Mouse (Mus musculus) megakaryocyte-erythroid progenitor cell, adult 5-6 weeks (primary cell): Measurements from ENCODE around the gene Ppfibp1. TPM values are rescaled to one million over a fixed set of nuclear protein-coding genes. Genes with fewer than 3 reads are reported as not detected.
A peak's percentile ranks its signal among the peaks of the same experiment; 100 is the strongest.

ENCODE experiments used
- ATAC-seq: replicated peaks from 2 replicates; pipeline ENCODE4 v1.8.0; 2016; ENCODE audit warnings: mild to moderate bottlenecking, inconsistent platforms; ENCODE audit not compliant: severe bottlenecking, poor library complexity, low FRiP score, low TSS enrichment
- total RNA-seq, 2 experiments: library from RNA; stranded (forward) in 1 of 2; stranded (reverse) in 1 of 2; fragments of 200-1000, 215-1000 nt in 1 of 2; fragments of >200 nt in 1 of 2; fragmentation: Nextera tagmentation in 1 of 2; gene quantifications; 2 replicates each; pipeline ENCODE4 v1.2.3; 2014 to 2017

Gene Ppfibp1
- total RNA-seq, 2 experiments from 2014 or later = 1.2 to 6.1 TPM

DNA sequence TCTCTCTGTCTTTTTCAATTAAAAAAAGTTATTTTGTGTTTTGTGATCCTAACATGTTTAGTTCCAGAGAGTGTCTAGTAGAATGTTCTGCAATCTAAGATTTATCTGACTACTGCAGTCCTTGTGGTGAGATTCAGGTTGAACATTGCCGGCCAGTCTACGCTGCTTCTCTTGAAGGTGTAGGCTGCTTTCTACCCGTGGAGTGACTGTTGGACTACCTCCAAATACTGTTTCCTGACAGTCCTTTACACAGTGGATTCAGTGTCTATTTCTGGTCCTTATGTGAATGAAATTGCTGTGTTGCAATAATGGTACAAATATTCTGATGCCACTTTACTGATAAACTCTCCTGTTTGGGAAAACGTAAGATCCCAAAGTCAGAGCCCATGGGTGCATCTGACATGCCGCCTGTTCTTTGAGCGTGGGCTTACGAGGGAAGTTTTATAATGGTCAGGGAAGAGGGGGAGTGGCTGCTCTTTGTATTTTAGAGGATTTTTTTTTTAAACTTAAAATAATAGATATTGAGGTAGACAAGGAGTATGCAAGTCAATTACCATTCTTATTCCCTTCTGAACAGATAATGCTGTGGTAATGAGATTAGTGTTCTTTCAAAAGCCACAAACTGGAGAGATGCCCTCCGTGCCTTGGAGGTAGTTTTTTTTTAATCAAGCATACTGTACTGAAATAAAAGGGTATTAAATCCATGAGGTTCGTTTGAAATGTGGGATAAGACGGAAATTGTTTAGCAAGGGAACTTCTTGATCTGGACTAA lies 61.6 kb downstream of the Ppfibp1 start:
- ATAC-seq = peak; percentile 45; the same call in 1 of the 2 replicates

GRCm38 (mm10) chr6:146950454-146950832 lies 62.2 kb downstream of the Ppfibp1 start:
- ATAC-seq = no peak

- no peak for ATAC-seq
Observed at GRCm38 (mm10) chr6:146954258-146954657, 66.0 kb downstream of the Ppfibp1 start, which contains the start of gene 1700034J05Rik. 1700034J05Rik (minus strand) TSS chr6:146954422.

GRCm38 (mm10) chr6:146955475-146955874 lies 67.2 kb downstream of the Ppfibp1 start:
- ATAC-seq = peak; percentile 42

DNA sequence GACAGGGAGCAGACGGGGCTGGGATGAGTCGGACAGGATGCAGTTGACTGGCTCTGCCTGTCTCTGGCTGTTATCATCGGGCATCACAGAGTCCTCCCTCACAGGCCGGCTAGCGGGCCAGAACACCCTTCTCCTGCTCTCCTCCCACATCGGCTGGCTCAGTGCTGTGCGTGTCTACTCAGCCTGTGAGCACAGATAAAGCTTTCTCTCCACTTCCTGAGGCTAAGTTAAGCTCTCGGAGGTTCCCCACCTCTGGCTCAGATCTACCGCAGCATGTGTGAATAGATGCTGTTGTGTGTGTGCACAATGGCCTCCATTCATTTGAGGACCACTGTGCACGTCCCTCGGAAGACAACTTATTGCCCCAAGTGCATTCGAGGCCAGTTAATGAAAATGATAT lies 67.6 kb downstream of the Ppfibp1 start:
- peak; percentile 99 for ATAC-seq

DNA sequence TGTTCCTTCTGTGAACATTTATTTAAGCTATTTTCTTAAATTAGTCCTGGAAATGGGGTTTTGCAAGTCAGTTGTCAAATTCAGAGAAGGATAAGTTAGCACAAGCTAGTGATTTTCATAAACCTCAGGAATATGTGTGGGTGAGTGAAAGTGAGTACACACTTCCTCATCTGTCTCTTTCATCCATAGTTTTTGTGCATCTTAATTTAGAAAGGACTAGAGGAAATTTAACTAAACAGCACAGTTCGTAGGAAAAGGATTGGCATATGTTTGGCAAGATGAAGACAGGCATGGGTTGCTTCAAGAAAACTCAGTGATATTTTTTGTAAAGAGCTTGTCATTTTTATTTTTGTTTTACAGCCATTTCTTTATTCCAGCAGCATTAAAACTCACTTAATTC lies 68.7 kb downstream of the Ppfibp1 start:
- ATAC-seq = no peak

GRCm38 (mm10) chr6:146958694-146959093 lies 70.4 kb downstream of the Ppfibp1 start:
- ATAC-seq = no peak

DNA sequence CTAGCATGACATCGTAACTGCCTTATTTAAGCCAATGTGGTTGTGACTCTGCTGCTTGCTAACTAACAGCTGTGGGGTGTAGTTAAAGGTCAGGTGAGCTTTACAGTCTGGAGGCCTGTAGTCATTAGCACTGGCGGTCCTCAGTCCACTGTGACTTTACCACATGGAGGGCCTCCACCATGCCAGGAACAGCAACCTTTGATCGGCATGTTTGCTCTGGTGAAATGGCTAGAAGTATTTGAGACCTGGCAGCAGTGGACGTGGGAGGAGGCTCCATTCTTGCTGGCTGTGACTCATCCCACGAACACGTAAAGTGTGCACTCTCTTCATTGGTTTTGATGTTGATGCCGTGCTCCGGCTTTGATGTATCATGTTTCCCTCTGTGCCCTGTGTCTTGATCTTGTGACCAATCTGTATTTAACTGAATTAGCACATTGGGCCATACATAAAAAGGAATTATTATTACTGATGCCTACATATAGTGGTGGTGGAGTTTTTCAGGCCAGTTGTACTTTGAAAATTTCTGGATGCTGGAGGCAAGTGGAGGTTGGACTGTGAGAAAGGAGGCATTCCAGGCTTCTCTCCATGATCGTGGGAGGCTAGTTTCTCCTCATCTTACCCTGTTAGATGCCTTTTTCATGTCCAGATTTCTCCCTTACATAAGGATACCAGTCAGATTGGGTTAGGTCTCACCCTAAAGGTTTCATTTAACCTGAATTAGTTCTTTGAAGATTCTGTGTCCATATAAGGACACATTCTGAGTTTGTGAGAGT lies 71.8 kb downstream of the Ppfibp1 start:
- ATAC-seq = no peak

- no peak for ATAC-seq
Observed at GRCm38 (mm10) chr6:146960956-146961355, 72.7 kb downstream of the Ppfibp1 start.

- peak; percentile 80 for ATAC-seq
Observed at GRCm38 (mm10) chr6:146961832-146962481, 73.7 kb downstream of the Ppfibp1 start.

DNA sequence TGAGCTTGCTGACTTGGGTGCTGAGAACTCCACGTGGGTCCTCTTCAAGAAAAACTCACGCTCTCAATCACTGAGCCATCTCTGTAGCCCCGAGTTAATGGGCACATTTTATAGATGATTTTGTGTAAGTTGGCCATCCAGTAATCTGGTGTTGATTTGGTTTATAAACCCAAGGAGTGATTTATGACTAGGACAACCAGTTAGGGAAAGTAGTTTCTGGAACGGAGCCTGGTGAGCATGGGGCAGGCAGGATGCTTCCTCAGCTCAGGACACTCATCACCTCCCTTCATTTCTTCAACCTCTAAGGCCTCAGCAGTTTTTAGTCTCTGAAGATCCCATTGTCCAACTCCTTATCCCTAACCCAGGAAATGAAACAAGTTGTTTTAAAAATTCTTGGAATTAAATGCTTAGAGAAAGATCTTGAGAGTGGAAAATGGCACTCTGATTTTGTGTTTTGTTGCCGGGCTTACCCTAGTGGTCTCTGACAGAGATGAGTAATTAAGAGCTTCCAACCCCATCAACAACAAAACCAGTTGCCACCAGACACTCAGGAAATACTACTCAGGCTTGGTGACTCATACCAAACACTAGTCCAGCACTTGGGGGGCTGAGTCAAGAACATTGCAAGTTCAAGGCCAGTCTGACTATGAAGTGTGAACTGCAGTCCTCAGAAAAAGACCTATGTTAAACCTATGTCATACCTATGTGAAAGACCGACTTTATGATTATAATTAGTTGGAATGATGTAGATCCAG lies 75.3 kb downstream of the Ppfibp1 start:
- ATAC-seq = no peak

GRCm38 (mm10) chr6:146965139-146965772 lies 77.0 kb downstream of the Ppfibp1 start:
- no peak for ATAC-seq

- no peak for ATAC-seq
Observed at GRCm38 (mm10) chr6:146966446-146967019, 78.2 kb downstream of the Ppfibp1 start.

- no peak for ATAC-seq
Observed at GRCm38 (mm10) chr6:146967836-146968235, 79.5 kb downstream of the Ppfibp1 start.

DNA sequence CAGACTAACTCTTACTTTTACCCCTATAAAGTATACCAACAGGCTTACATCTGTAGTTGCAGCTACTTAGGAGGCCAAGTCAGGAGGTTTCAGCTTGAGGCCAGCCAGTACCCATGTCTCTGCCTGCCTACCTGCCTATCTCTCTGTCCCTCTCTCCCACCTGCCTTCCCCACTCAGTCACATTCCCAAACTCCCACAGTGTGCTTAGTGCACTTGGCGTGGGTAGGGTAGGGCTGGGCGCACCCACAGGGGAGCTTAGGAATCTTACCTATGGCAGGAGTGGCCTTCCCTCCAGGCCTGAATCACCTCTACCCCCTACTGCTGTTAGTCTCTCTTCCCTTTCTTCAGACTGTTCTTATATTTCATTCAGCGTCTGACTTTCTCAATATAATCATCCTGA lies 82.5 kb downstream of the Ppfibp1 start:
- no peak for ATAC-seq

- no peak for ATAC-seq
Observed at GRCm38 (mm10) chr6:146971366-146971765, 83.1 kb downstream of the Ppfibp1 start.

DNA sequence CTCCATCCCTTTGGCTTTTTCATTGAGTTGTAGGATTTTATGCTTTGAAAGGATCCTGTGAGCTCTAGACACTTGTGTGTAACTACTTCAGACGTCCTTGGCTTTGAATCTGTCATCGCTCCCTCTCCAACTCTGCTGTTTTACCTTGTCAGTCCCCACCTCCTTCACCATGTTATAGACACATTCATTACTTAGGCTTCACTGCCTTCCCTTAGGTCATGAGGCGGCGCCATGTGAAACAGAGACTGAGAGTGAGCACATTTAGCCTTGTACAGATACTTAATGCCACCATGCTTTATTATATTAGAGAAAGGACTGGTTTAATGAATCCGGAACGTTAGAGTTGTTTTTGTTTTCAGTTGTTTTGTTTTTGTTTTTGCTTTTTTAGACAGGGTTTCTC lies 83.7 kb downstream of the Ppfibp1 start:
- no peak for ATAC-seq

DNA sequence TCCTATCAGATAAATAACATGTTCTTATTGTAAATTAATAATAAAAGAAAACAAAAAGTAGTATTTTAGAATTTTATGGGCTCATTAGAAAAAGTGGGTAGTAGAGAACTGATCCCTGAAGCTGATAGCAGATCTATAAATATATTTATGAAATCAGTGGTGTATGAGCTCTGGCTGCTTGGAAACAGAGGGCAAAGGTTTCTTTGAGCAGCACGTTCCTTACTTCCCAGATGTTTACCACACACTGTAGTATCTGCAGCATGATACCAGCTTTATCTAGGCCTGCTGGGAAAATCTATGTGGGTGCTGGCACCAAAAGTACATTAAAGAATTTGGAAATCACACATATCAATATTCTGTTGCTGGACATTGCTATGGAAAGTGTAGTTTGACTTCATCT lies 84.5 kb downstream of the Ppfibp1 start:
- ATAC-seq = no peak

GRCm38 (mm10) chr6:146973406-146973805 lies 85.1 kb downstream of the Ppfibp1 start:
- no peak for ATAC-seq
